Mouse (Mus musculus): ENCODE data around the gene Gm45713. TPM values are rescaled to one million over a fixed set of nuclear protein-coding genes. Genes with fewer than 3 reads are reported as not detected.
"Not testable (repeated sequence)": the region's sequence is repeated elsewhere in the genome, so short reads cannot be mapped to it uniquely, and the experiment has no call there.

Gene Gm45713
- polyA plus RNA-seq, 1 experiment from 2014 or later = 0.20 TPM

DNA sequence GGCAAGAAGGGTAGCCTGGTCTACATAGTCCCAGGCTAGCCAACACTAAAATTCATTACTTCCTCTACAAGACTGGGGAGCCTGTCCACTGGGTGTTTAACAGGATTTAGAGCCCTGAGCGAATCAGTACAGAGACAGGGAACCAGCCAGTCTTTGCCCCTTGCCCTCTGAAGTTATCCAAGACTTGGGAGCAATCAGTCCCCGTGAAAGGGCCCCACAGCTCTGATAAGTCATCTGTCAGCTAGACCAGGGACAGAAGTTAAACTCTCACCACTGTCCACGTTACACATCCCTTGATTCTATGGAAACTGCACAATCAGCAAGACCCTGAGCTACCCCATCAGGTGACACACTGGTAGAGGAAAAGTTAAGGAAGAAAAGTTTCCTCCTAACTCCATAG is 23.5 kb downstream of the Gm45713 start:
- H3K4me3 ChIP-seq (ENCODE audit: low read depth, low read length) = no peak overlapping the region
- no peaks in the 10 kb centered on the region for H3K9me3 ChIP-seq (replicated peaks; ENCODE audit: control insufficient read depth, low read length)
- no peaks in the 10 kb centered on the region for H3K36me3 ChIP-seq (replicated peaks; ENCODE audit: control insufficient read depth, insufficient read depth, low read depth, low read length)
- no peak overlapping the region for H3K9ac ChIP-seq (replicated peaks; ENCODE audit: low read length)
- DNase-seq (ENCODE audit: low spot score) (no peak), ATAC-seq (replicated peaks; ENCODE audit: insufficient number of reproducible peaks, low FRiP score, low TSS enrichment, low read depth) (no peak)
- no peak overlapping the region for H3K4me2 ChIP-seq (ENCODE audit: low read depth, low read length)
- no peaks in the 10 kb centered on the region for H3K27me3 ChIP-seq (ENCODE audit: control insufficient read depth, insufficient read depth, low read length)
- H3K4me1 ChIP-seq (ENCODE audit: control insufficient read depth, insufficient read depth, low read length) = no peaks in the 10 kb centered on the region
- WGBS = 61% methylated on average over 3 of the region's 3 CpGs
- H3K27ac ChIP-seq (replicated peaks; ENCODE audit: low read depth, low read length) = no peak overlapping the region

DNA sequence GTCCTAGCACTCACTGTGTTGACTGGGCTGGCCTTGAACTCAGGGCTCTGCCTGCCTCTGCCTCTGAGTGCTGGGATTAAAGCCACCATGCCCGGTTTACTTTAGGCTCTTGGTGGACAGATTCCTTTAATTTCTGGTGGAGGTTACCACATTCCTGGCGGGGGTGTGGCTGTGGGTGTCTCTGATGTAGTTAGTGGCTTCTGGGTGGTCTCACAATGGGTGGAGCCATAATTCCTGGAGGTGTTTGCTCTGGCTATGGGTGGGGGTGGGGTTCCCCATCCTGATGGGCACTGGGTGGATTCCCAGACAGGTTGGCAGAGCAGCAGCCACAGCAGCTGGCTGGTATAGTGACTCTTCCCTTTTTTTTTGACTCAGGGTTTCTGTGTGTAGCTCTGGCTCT is 24.1 kb downstream of the Gm45713 start:
- Histone ChIP-seq H3K36me3 (replicated peaks; ENCODE audit: control insufficient read depth, insufficient read depth, low read depth, low read length) (no peaks in the 10 kb centered on the region), H3K4me3 (ENCODE audit: low read depth, low read length) (no peak overlapping the region), H3K9me3 (replicated peaks; ENCODE audit: control insufficient read depth, low read length) (no peaks in the 10 kb centered on the region), H3K4me1 (ENCODE audit: control insufficient read depth, insufficient read depth, low read length) (no peaks in the 10 kb centered on the region), H3K9ac (replicated peaks; ENCODE audit: low read length) (no peak overlapping the region), H3K4me2 (ENCODE audit: low read depth, low read length) (no peak overlapping the region), H3K27ac (replicated peaks; ENCODE audit: low read depth, low read length) (no peak overlapping the region), H3K27me3 (ENCODE audit: control insufficient read depth, insufficient read depth, low read length) (no peaks in the 10 kb centered on the region)
- no peak for ATAC-seq (replicated peaks; ENCODE audit: insufficient number of reproducible peaks, low FRiP score, low TSS enrichment, low read depth)
- DNase-seq (ENCODE audit: low spot score) = no peak
- WGBS = 65% methylated on average over 2 of the region's 2 CpGs

DNA sequence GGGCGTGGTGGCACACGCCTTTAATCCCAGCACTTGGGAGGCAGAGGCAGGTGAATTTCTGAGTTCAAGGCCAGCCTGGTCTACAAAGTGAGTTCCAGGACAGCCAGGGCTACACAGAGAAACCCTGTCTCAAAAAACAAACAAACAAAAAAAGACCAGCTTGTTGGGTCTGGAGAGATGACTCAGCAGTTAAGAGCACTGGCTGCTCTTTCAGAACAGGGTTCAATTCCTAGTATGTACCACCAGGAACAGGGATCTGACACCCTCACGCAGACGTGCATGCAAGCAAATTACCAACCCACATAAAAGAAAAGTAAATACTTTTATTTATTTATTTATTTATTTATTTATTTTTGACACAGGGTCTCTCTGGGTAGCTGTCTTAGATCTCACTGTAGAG is 25.9 kb downstream of the Gm45713 start:
- H3K9ac ChIP-seq (replicated peaks; ENCODE audit: low read length); DNase-seq (ENCODE audit: low spot score); H3K27ac ChIP-seq (replicated peaks; ENCODE audit: low read depth, low read length); H3K27me3 ChIP-seq (ENCODE audit: control insufficient read depth, insufficient read depth, low read length); H3K4me1 ChIP-seq (ENCODE audit: control insufficient read depth, insufficient read depth, low read length); ATAC-seq (replicated peaks; ENCODE audit: insufficient number of reproducible peaks, low FRiP score, low TSS enrichment, low read depth); H3K36me3 ChIP-seq (replicated peaks; ENCODE audit: control insufficient read depth, insufficient read depth, low read depth, low read length); H3K4me2 ChIP-seq (ENCODE audit: low read depth, low read length); H3K4me3 ChIP-seq (ENCODE audit: low read depth, low read length); H3K9me3 ChIP-seq (replicated peaks; ENCODE audit: control insufficient read depth, low read length): not testable (repeated sequence)
- WGBS = 91% methylated on average over 4 of the region's 4 CpGs

DNA sequence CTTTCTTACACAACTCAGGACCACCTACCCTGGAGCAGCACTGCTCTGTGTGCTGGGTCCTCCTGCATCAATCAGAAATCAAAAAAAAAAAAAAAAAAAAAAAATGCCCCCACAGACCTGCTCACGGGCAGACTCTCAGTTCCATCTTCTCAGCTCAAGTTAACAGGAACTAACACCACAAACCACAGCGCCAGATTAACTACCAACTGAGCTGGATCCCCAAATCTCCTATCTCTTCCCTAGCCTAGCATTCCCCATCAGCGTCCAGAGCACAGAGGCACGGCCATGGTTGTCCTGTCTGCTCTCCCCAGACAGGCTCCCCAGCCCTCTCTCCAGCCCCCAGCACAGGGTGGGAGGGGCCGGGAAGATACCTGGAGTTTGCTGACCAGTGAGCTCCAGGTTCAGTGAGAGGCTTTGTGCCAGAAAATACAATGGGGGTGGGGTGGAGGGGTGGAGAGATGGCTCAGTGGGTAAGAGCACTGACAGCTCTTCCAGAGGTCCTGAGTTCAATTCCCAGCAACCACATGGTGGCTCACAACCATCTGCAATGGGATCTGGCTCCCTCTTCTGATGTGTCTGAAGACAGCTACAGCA is 28.9 kb downstream of the Gm45713 start:
- no peak for ATAC-seq (replicated peaks; ENCODE audit: insufficient number of reproducible peaks, low FRiP score, low TSS enrichment, low read depth)
- Histone ChIP-seq H3K9ac (replicated peaks; ENCODE audit: low read length) (no peak overlapping the region), H3K27me3 (ENCODE audit: control insufficient read depth, insufficient read depth, low read length) (no peaks in the 10 kb centered on the region), H3K4me3 (ENCODE audit: low read depth, low read length) (no peak overlapping the region), H3K36me3 (replicated peaks; ENCODE audit: control insufficient read depth, insufficient read depth, low read depth, low read length) (no peaks in the 10 kb centered on the region), H3K4me2 (ENCODE audit: low read depth, low read length) (no peak overlapping the region), H3K9me3 (replicated peaks; ENCODE audit: control insufficient read depth, low read length) (no peaks in the 10 kb centered on the region), H3K4me1 (ENCODE audit: control insufficient read depth, insufficient read depth, low read length) (no peaks in the 10 kb centered on the region; the same call in 1 of the 2 replicates), H3K27ac (replicated peaks; ENCODE audit: low read depth, low read length) (no peak overlapping the region)
- WGBS = 57% methylated on average over 5 of the region's 5 CpGs
- DNase-seq (ENCODE audit: low spot score) = no peak

DNA sequence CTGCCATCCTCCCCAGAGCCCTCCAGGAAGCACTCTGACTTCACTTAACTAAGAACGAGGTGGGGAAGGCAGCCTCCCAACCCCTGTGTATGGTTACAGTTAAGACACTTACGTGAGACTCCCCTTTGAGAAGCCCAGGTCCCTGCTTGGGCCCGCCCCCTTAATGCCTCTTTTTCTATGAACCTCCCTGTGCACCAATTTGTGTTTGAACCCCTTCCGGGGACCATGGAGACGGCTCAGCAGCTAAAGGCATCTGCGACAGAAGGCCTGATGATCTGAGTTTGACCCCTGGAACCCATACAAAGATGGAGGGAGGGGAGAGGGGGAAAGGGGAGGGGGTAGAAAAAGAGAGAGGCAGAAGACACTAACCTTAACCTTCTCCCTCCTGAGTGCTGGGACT is 29.6 kb downstream of the Gm45713 start:
- Histone ChIP-seq H3K27ac (replicated peaks; ENCODE audit: low read depth, low read length) (no peak overlapping the region), H3K9me3 (replicated peaks; ENCODE audit: control insufficient read depth, low read length) (no peaks in the 10 kb centered on the region), H3K9ac (replicated peaks; ENCODE audit: low read length) (peak overlapping the region; percentile 18; the same call in 1 of the 2 replicates), H3K36me3 (replicated peaks; ENCODE audit: control insufficient read depth, insufficient read depth, low read depth, low read length) (no peaks in the 10 kb centered on the region), H3K4me3 (ENCODE audit: low read depth, low read length) (no peak overlapping the region), H3K27me3 (ENCODE audit: control insufficient read depth, insufficient read depth, low read length) (no peaks in the 10 kb centered on the region), H3K4me1 (ENCODE audit: control insufficient read depth, insufficient read depth, low read length) (no peaks in the 10 kb centered on the region; the same call in 1 of the 2 replicates), H3K4me2 (ENCODE audit: low read depth, low read length) (no peak overlapping the region)
- no peak for DNase-seq (ENCODE audit: low spot score)
- WGBS = 37% methylated on average over 6 of the region's 6 CpGs
- ATAC-seq (replicated peaks; ENCODE audit: insufficient number of reproducible peaks, low FRiP score, low TSS enrichment, low read depth) = no peak

DNA sequence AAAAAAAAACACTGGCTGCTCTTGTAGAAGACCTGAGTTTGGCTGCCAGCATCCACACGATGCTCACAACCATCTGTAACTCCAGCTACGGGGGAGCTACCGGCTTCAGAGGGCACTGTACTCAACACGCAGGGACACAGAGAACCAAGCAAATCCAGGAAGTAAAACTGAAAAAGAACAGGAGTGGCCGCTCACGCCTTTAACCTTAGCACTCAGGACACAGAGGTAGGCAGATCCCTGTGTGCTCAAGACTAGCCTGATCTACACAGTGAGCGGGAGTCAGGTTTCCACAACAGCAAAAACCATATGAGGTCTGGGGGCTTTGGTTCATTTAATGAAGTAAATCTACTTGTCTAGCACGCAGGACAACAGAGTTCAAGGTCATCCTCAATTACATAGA is 30.5 kb downstream of the Gm45713 start:
- Histone ChIP-seq H3K4me1 (ENCODE audit: control insufficient read depth, insufficient read depth, low read length) (no peaks in the 10 kb centered on the region; the same call in 1 of the 2 replicates), H3K9me3 (replicated peaks; ENCODE audit: control insufficient read depth, low read length) (no peaks in the 10 kb centered on the region), H3K27ac (replicated peaks; ENCODE audit: low read depth, low read length) (no peak overlapping the region), H3K27me3 (ENCODE audit: control insufficient read depth, insufficient read depth, low read length) (no peaks in the 10 kb centered on the region), H3K9ac (replicated peaks; ENCODE audit: low read length) (no peak overlapping the region), H3K4me3 (ENCODE audit: low read depth, low read length) (no peak overlapping the region), H3K4me2 (ENCODE audit: low read depth, low read length) (no peak overlapping the region), H3K36me3 (replicated peaks; ENCODE audit: control insufficient read depth, insufficient read depth, low read depth, low read length) (no peaks in the 10 kb centered on the region)
- no peak for DNase-seq (ENCODE audit: low spot score)
- WGBS = 79% methylated on average over 8 of the region's 8 CpGs
- ATAC-seq (replicated peaks; ENCODE audit: insufficient number of reproducible peaks, low FRiP score, low TSS enrichment, low read depth) = no peak

DNA sequence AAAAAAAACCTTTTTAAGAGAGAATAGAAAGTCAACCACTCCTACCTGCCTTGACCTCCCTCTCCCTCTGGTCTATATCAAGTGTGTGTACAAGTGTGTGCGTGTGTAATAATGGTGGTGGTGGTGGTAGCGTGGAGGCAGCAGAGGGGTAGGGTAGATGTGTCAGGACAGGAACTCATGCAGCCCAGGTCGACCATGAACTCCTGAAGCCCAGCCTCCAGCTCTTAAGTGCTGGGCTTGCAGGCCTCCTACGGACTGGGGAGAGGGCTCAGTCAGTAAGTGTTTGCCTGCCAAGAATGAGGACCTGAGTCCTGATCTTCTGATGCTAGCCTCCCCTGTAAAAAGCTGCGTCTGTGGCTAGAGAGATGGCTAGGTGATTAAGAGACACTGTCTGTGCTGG is 31.1 kb downstream of the Gm45713 start:
- H3K27me3 ChIP-seq (ENCODE audit: control insufficient read depth, insufficient read depth, low read length) = no peaks in the 10 kb centered on the region
- no peak for DNase-seq (ENCODE audit: low spot score)
- no peak overlapping the region for H3K4me2 ChIP-seq (ENCODE audit: low read depth, low read length)
- no peak for ATAC-seq (replicated peaks; ENCODE audit: insufficient number of reproducible peaks, low FRiP score, low TSS enrichment, low read depth)
- H3K4me3 ChIP-seq (ENCODE audit: low read depth, low read length) = no peak overlapping the region
- no peak overlapping the region for H3K27ac ChIP-seq (replicated peaks; ENCODE audit: low read depth, low read length)
- no peak overlapping the region for H3K9ac ChIP-seq (replicated peaks; ENCODE audit: low read length)
- no peaks in the 10 kb centered on the region; the same call in 1 of the 2 replicates for H3K4me1 ChIP-seq (ENCODE audit: control insufficient read depth, insufficient read depth, low read length)
- WGBS = 77% methylated on average over 5 of the region's 5 CpGs
- no peaks in the 10 kb centered on the region for H3K36me3 ChIP-seq (replicated peaks; ENCODE audit: control insufficient read depth, insufficient read depth, low read depth, low read length)
- H3K9me3 ChIP-seq (replicated peaks; ENCODE audit: control insufficient read depth, low read length) = no peaks in the 10 kb centered on the region

DNA sequence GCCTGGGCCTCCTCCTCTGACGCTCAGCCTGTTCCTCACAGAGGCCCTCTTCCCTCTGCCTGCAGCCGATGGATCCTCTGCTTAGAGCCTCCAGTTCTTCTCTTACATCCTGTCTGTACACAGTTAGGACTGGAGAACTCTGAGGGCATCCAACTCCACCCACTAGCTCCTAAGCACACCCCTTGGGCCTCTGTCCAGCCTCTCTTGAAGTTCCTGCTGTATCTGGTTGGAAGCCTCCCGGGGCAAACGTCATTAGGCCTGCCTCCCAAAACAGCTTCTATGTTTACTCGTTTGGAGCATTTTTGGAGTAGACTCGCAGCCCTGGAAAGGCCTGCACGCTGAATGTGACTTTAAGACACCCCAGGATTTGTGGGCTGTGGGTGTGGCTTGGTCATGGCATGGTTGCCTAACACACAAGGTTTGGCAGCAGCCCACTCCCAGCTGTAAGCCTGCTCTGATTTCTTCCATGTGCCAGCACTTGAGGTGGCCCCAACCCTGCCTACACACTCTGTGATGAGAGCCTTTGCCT is 32.3 kb downstream of the Gm45713 start, which contains the start of gene Fcgrt:
TSS of gene Fcgrt (minus strand) at position 200 of the 529 bp plus-strand sequence.
- H3K9me3 ChIP-seq (replicated peaks; ENCODE audit: control insufficient read depth, low read length) = no peaks in the 10 kb centered on the region
- H3K4me3 ChIP-seq (ENCODE audit: low read depth, low read length) = no peak within 1 kb of the TSS
- no peaks in the 10 kb centered on the region for H3K27me3 ChIP-seq (ENCODE audit: control insufficient read depth, insufficient read depth, low read length)
- WGBS = 57% methylated on average over 7 of the region's 7 CpGs
- peak within 1 kb of the TSS; percentile 43 for H3K9ac ChIP-seq (replicated peaks; ENCODE audit: low read length)
- H3K27ac ChIP-seq (replicated peaks; ENCODE audit: low read depth, low read length) = peak within 1 kb of the TSS; percentile 62
- ATAC-seq (replicated peaks; ENCODE audit: insufficient number of reproducible peaks, low FRiP score, low TSS enrichment, low read depth) (peak; percentile 50; the same call in 1 of the 2 replicates), DNase-seq (ENCODE audit: low spot score) (no peak)
- peak within 1 kb of the TSS; percentile 7; the same call in 1 of the 2 replicates for H3K4me2 ChIP-seq (ENCODE audit: low read depth, low read length)
- no peaks in the 10 kb centered on the region for H3K36me3 ChIP-seq (replicated peaks; ENCODE audit: control insufficient read depth, insufficient read depth, low read depth, low read length)
- no peaks in the 10 kb centered on the region; the same call in 1 of the 2 replicates for H3K4me1 ChIP-seq (ENCODE audit: control insufficient read depth, insufficient read depth, low read length)

Data from embryonic facial prominence, embryonic 11.5 days (tissue).